In the genomic region with DNA sequence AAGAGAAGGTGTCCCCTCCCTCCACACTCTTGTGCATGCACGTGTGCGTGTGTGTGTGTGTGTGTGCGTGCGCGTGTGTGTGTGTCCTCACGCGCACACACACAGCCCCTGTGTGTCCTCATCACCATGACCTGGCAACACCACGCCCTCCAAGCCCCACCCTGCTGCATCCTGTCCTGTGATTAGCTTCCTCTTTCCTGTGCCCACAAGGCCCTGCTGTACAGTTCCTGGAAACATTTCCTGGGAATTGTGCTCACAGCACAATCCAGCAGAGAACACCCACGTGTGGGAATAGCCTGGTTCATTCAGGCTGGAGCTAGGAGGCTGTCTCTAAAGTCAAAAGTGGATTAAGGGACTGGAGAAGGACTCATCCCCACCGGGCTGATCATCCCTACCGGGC, we compare ENCODE assay signal across 9 mouse cellular contexts.
DNase-seq lines count a peak whose midpoint lies in the region; ATAC-seq and TF ChIP-seq lines count a peak whose summit lies in the region.
"Had no signal": no experiment of that assay in that cellular context is flagged by ENCODE, and none has a peak within 500 bp of the region (broad histone marks: within the 10 kb centered on the region; RNA-seq: fewer than 3 reads in every experiment).

No protein-coding gene starts in this region.

- H3K36me3 ChIP-seq in forebrain, embryonic 13.5 days (ENCODE audit: poor library complexity, severe bottlenecking), result no peaks in the 10 kb centered on the region
- no peaks in the 10 kb centered on the region for H3K36me3 ChIP-seq in hindbrain, embryonic 12.5 days
- no peaks in the 10 kb centered on the region for H3K36me3 ChIP-seq in limb, embryonic 14.5 days (ENCODE audit: control insufficient read depth, insufficient read depth, low read length)
- H3K36me3 ChIP-seq in midbrain, embryonic 13.5 days, result no peaks in the 10 kb centered on the region

- H3K4me3 ChIP-seq in forebrain, embryonic 13.5 days, result no peak overlapping the region
- no peak overlapping the region for H3K4me3 ChIP-seq in hindbrain, embryonic 12.5 days
- no peak overlapping the region for H3K4me3 ChIP-seq in limb, embryonic 14.5 days (replicated peaks; ENCODE audit: low read length)
- H3K4me3 ChIP-seq in midbrain, embryonic 13.5 days (replicated peaks), result no peak overlapping the region

- TF ChIP-seq POLR2A in limb, embryonic 14.5 days (IDR thresholded peaks at IDR 0.05; ENCODE audit: borderline replicate concordance, extremely low read depth, insufficient read depth, insufficient read length), result no peak

- H3K4me1 ChIP-seq in forebrain, embryonic 13.5 days, result peaks cover 80% of the 10 kb centered on the region
- H3K4me1 ChIP-seq in hindbrain, embryonic 12.5 days, result peaks cover 68% of the 10 kb centered on the region
- peaks cover 49% of the 10 kb centered on the region for H3K4me1 ChIP-seq in limb, embryonic 14.5 days (ENCODE audit: control insufficient read depth, insufficient read depth, low read length)
- peaks cover 72% of the 10 kb centered on the region for H3K4me1 ChIP-seq in midbrain, embryonic 13.5 days (replicated peaks)

- peak; percentile 45 for DNase-seq in layer of hippocampus, adult 11-12 months (ENCODE audit: low spot score)
- DNase-seq in layer of hippocampus, postnatal 36 days, result no peak
- DNase-seq in limb, embryonic 14.5 days (ENCODE audit: low spot score), result no peak
- DNase-seq in ovary, postnatal 36 days (ENCODE audit: low spot score), result no peak

- 0 out of 2 replicates have a peak overlapping the region, but pooled peaks have one; percentile 8 for H3K9ac ChIP-seq in forebrain, embryonic 13.5 days
- no peak overlapping the region for H3K9ac ChIP-seq in hindbrain, embryonic 12.5 days
- H3K9ac ChIP-seq in limb, embryonic 14.5 days (ENCODE audit: low read depth, low read length, severe bottlenecking), result no peak overlapping the region
- H3K9ac ChIP-seq in midbrain, embryonic 13.5 days (replicated peaks), result no peak overlapping the region

- no peaks in the 10 kb centered on the region for H3K27me3 ChIP-seq in forebrain, embryonic 13.5 days
- no peaks in the 10 kb centered on the region for H3K27me3 ChIP-seq in hindbrain, embryonic 12.5 days
- H3K27me3 ChIP-seq in limb, embryonic 14.5 days (ENCODE audit: control insufficient read depth, insufficient read depth, low read length), result no peaks in the 10 kb centered on the region
- H3K27me3 ChIP-seq in midbrain, embryonic 13.5 days, result no peaks in the 10 kb centered on the region
- H3K27me3 ChIP-seq: Patski had no signal

- 83% methylated on average over 11 of the region's 11 CpGs for WGBS in forebrain, embryonic 13.5 days
- 78% methylated on average over 11 of the region's 11 CpGs for WGBS in hindbrain, embryonic 12.5 days
- 82% methylated on average over 11 of the region's 11 CpGs for WGBS in limb, embryonic 14.5 days
- WGBS in midbrain, embryonic 13.5 days, result 82% methylated on average over 11 of the region's 11 CpGs

- H3K4me2 ChIP-seq in forebrain, embryonic 13.5 days, result no peak overlapping the region
- no peak overlapping the region for H3K4me2 ChIP-seq in hindbrain, embryonic 12.5 days (replicated peaks)
- H3K4me2 ChIP-seq in limb, embryonic 14.5 days (replicated peaks; ENCODE audit: low read depth, low read length, severe bottlenecking), result no peak overlapping the region
- H3K4me2 ChIP-seq in midbrain, embryonic 13.5 days (replicated peaks), result no peak overlapping the region

- no peaks in the 10 kb centered on the region for H3K9me3 ChIP-seq in forebrain, embryonic 13.5 days (replicated peaks)
- no peaks in the 10 kb centered on the region for H3K9me3 ChIP-seq in hindbrain, embryonic 12.5 days (replicated peaks)
- no peaks in the 10 kb centered on the region for H3K9me3 ChIP-seq in limb, embryonic 14.5 days (ENCODE audit: control insufficient read depth, low read length)
- no peaks in the 10 kb centered on the region for H3K9me3 ChIP-seq in midbrain, embryonic 13.5 days

- H3K27ac ChIP-seq in forebrain, embryonic 13.5 days, result peak overlapping the region; percentile 100
- peak overlapping the region; percentile 100 for H3K27ac ChIP-seq in hindbrain, embryonic 12.5 days
- H3K27ac ChIP-seq in limb, embryonic 14.5 days (replicated peaks; ENCODE audit: low read depth, low read length), result peak overlapping the region; percentile 43; the same call in 1 of the 2 replicates
- peak overlapping the region; percentile 100 for H3K27ac ChIP-seq in midbrain, embryonic 13.5 days

- no peak for ATAC-seq in forebrain, embryonic 13.5 days
- no peak for ATAC-seq in hindbrain, embryonic 12.5 days (ENCODE audit: low FRiP score)
- ATAC-seq in limb, embryonic 14.5 days (ENCODE audit: low FRiP score, low read depth), result no peak
- no peak for ATAC-seq in midbrain, embryonic 13.5 days
- no peak for ATAC-seq in cerebellum, adult (ENCODE audit: insufficient number of reproducible peaks, low FRiP score, low TSS enrichment)
- ATAC-seq: Patski had no signal

Comparison
In these comparisons a context has a peak if more than half of its experiments do, and no peak if none do; other contexts are left out.
1. H3K27ac ChIP-seq: peak in every context shown above with its lines; median percentile 100 in forebrain, embryonic 13.5 days; 100 in hindbrain, embryonic 12.5 days; 100 in midbrain, embryonic 13.5 days; 43 in limb, embryonic 14.5 days.